Mouse (Mus musculus) ES-Bruce4 (cell line): ENCODE measurements around the gene Cfap54.

ENCODE experiments used
- CTCF ChIP-seq: IDR thresholded peaks from one replicate; pipeline ENCODE4 v1.8.1; 2011; ENCODE audit warnings: low read depth, low read length
- POLR2A ChIP-seq: IDR thresholded peaks from one replicate; pipeline ENCODE4 v1.8.1; 2011; ENCODE audit warnings: low read length; ENCODE audit not compliant: insufficient read depth

GRCm38 (mm10) chr10:92840980-92841379, 240.4 kb downstream of the Cfap54 start:
- TF ChIP-seq POLR2A (no peak), CTCF (no peak)
